Mouse (Mus musculus) left cerebral cortex, adult 2 months (tissue): ENCODE results near the gene Kcnj4. TPM values are rescaled to one million over a fixed set of nuclear protein-coding genes. Genes with fewer than 3 reads are reported as not detected.
A peak's percentile ranks its signal among the peaks of the same experiment; 100 is the strongest.

Experiments used
- DNase-seq, 2 experiments: peaks; one replicate each; pipeline ENCODE4 v3.0.0; 2021 to 2022; ENCODE audit warnings: low spot score in 2 of 2, mixed read lengths in 1 of 2; ENCODE audit errors: extremely low spot score in 1 of 2
- H3K27ac ChIP-seq: fragments of 200-600 bp; 2 replicates; pipeline ENCODE4 v1.8.1; 2022
- H3K4me3 ChIP-seq: fragments of 200-600 bp; 2 replicates; pipeline ENCODE4 v1.8.1; 2022
- CTCF ChIP-seq: fragments of 200-600 bp; IDR thresholded peaks from 2 replicates; pipeline ENCODE4 v1.8.1; 2022; ENCODE audit warnings: antibody characterized with exemption, mild to moderate bottlenecking, moderate library complexity
- intact Hi-C: fragments of 180-260 bp; cut with DNase I; formaldehyde crosslinking; loops from one replicate; pipeline ENCODE4 v1.15.1; 2025
- microRNA-seq, 2 experiments: library from miRNA; unstranded; fragments of <30 nt; microRNA quantifications; one replicate each; pipeline ENCODE4 v1.2.0; 2021
- total RNA-seq, 2 experiments: library from RNA; stranded (reverse); gene quantifications; 2 replicates each; pipeline ENCODE4 v1.2.3; 2021

Kcnj4 gene
- total RNA-seq, 2 experiments from 2014 or later, result 186 to 202 TPM

DNA sequence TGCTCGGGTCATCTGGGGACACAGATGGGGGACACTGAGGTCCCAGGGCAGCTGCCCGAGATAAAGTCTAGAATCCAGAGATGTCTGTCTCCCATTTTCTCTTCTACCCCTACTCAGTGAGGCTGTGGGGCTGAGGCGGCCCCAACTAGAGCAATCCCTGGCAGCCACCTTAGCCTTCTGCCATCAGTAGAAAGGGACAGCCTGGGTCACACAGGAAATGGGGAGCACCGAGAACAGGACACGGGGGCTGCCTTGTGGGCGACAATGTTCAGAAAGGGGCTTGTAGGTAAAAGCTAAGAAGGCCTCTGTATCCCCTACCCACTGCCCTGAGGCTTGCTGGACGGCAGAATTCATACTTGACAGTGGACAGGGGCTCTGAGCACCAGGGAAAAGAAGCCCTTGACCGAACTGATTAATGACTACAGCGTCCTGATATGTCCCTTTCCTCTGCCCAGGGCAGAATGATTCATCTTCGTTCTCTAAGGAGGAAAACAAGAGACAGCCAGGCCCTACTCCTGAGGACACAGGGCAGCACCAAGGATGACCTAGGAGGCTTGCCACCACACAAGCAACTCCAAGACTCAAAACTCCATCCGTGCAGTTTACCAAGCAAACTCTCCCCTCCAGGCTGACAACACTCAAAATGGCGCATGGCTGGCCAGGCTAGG lies 67.4 kb downstream of the Kcnj4 start:
- no peak overlapping the region for H3K27ac ChIP-seq
- TF ChIP-seq CTCF, result no peak
- DNase-seq, result no peak
- H3K4me3 ChIP-seq, result no peak overlapping the region
- intact Hi-C loops, result no loop called here

GRCm38 (mm10) chr15:79436481-79436921 lies 68.5 kb downstream of the Kcnj4 start:
- intact Hi-C loops, result no loop called here
- Histone ChIP-seq H3K4me3 (no peak overlapping the region), H3K27ac (peak overlapping the region; percentile 20; the same call in 1 of the 2 replicates)
- no peak for DNase-seq
- TF ChIP-seq CTCF, result no peak

- no peak for TF ChIP-seq CTCF
- intact Hi-C loops, result no loop called here
- peak overlapping the region; percentile 25; the same call in 1 of the 2 replicates for H3K27ac ChIP-seq
- H3K4me3 ChIP-seq, result no peak overlapping the region
- no peak for DNase-seq
Measured at GRCm38 (mm10) chr15:79435191-79435671, 69.8 kb downstream of the Kcnj4 start.

Small RNAs within 50 kb of the gene (microRNA-seq; reads per million reads assigned to microRNA genes)
- gene Gm44302, result 0 reads per million in 2 experiments

Other genes starting within 250 kb of the Kcnj4 start
- gene Baiap2l2, start 219.7 kb downstream of the Kcnj4 start, total RNA-seq, result 1 to 10 TPM; 5.9 to 6.4 TPM
- 10 to 100 TPM; 21.3 to 22.6 TPM for gene Pla2g6, start 176.9 kb downstream of the Kcnj4 start, total RNA-seq
- 1 to 10 TPM; 1.6 to 3.2 TPM for gene Maff, start 158.6 kb downstream of the Kcnj4 start, total RNA-seq
- gene Tmem184b, start 101.7 kb downstream of the Kcnj4 start, total RNA-seq, result 10 to 100 TPM; 73.7 to 82.2 TPM
- gene Csnk1e, start 49.7 kb downstream of the Kcnj4 start, total RNA-seq, result 100 to 1,000 TPM; 153 to 159 TPM
- gene Kdelr3, start 11.2 kb upstream of the Kcnj4 start, total RNA-seq, result under 1 TPM; 0.32 to 0.33 TPM
- 100 to 1,000 TPM; 323 to 340 TPM for gene Ddx17, start 41.5 kb upstream of the Kcnj4 start, total RNA-seq
- gene Dmc1, start 99.9 kb upstream of the Kcnj4 start, total RNA-seq, result under 1 TPM; 0.66 to 0.91 TPM
- 10 to 100 TPM; 12.9 to 13.6 TPM for gene Fam227a, start 153.7 kb upstream of the Kcnj4 start, total RNA-seq
- 10 to 100 TPM; 42.6 to 49.4 TPM for gene Cby1, start 154.0 kb upstream of the Kcnj4 start, total RNA-seq
- gene Tomm22, start 165.6 kb upstream of the Kcnj4 start, total RNA-seq, result 10 to 100 TPM; 81.8 to 96.6 TPM
- gene Josd1, start 182.7 kb upstream of the Kcnj4 start, total RNA-seq, result 10 to 100 TPM; 64.3 to 68.0 TPM
- 10 to 100 TPM; 54.2 to 58.0 TPM for gene Gtpbp1, start 185.6 kb upstream of the Kcnj4 start, total RNA-seq
- gene Sun2, start 237.3 kb upstream of the Kcnj4 start, total RNA-seq, result 10 to 100 TPM; 43.9 to 46.5 TPM